Mouse (Mus musculus): ENCODE results near the gene Zmynd12.

DNA sequence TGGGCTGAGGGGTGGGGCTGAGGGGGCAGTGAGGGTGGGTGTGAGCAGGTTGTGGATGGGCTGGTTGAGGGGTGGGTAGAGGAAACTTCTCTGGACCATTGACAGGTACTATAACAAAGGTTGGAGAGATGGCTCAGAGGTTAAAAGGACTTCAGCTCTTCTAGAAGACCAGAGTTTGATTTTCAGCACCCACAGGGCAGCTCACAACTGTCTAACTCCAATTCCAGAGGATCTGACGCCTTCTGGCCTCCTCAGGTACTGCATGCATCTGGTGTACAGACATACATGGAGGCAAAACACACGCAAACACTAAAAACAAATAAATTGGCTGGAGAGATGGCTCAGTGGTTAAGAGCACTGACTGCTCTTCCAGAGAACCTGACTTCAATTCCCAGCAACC lies 89.0 kb downstream of the Zmynd12 start:
- TF ChIP-seq CTCF (IDR thresholded peaks at IDR 0.05; ENCODE audit: control insufficient read depth, insufficient read depth, insufficient read length) (no peak), USF1 (IDR thresholded peaks at IDR 0.05; ENCODE audit: low read depth) (no peak), MYOG (IDR thresholded peaks at IDR 0.05; ENCODE audit: control insufficient read depth, extremely low read depth, insufficient read length) (no peak), MYOD1 (IDR thresholded peaks at IDR 0.05; ENCODE audit: control insufficient read depth, insufficient read length, low read depth) (no peak), MAX (IDR thresholded peaks at IDR 0.05) (no peak), CEBPB (IDR thresholded peaks at IDR 0.05; ENCODE audit: low read depth) (no peak)
